Mouse (Mus musculus) megakaryocyte, adult 5-6 weeks (primary cell): ENCODE measurements around the gene Ppp2r5a. TPM values are rescaled to one million over a fixed set of nuclear protein-coding genes. Genes with fewer than 3 reads are reported as not detected.

Experiments used
- ATAC-seq: 2 replicates; pipeline ENCODE4 v1.8.0; 2016; ENCODE audit warnings: mild to moderate bottlenecking, inconsistent platforms; ENCODE audit not compliant: poor library complexity, severe bottlenecking
- total RNA-seq, 2 experiments: library from RNA; stranded (forward) in 1 of 2; stranded (reverse) in 1 of 2; fragments of 153-499, 151-499 nt in 1 of 2; fragments of 221-1000, 200-1000 nt in 1 of 2; gene quantifications; 2 replicates each; pipeline versions ENCODE4 v1.2.3 to v1.2.4; 2015 to 2017

Gene Ppp2r5a
- total RNA-seq, 2 experiments from 2014 or later, result 372 to 428 TPM

- ATAC-seq, result no peak
Measured at GRCm38 (mm10) chr1:191419991-191420751, 17.1 kb upstream of the Ppp2r5a start.

GRCm38 (mm10) chr1:191419421-191419820, 16.3 kb upstream of the Ppp2r5a start:
- ATAC-seq, result no peak

DNA sequence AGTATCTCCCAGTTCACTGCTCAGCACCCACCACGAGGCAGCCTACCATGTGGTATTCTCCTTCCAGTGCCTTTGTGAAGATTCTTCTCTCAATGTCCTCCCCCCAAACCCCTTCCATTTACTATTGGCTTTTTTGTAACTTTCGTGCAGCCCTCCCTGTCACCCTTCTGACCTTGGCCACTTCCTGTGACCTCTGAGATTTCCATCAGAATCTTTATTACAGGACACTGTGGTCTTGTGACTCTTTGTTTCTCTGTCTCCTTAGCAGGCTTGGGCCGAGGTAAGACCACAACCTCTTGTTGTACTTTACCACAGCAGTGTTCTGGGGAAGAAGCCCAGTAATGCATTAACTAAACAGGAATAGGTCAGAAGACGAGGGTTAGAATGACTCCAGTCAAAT, 15.9 kb upstream of the Ppp2r5a start:
- no peak for ATAC-seq

- peak; percentile 43 for ATAC-seq
Measured at GRCm38 (mm10) chr1:191417111-191417510, 14.0 kb upstream of the Ppp2r5a start.

DNA sequence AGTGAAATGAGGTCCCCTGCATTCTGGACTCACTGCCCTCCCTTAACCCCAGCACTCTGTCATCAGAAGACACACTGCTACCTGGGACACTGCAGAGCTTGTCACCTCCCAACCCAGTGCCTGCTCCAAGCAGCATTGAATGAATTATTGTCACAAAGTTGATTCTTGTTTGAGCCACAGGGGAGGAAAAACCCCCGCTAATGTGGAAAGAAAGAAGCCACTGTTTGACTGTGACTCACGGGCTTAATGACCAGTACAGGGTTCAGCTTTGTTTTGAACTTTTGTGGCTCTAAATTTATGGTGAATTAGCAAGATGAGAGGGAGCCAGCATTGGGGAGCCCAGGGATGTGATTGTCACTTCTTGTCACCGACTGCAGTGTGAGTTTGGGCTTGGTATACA, 13.5 kb upstream of the Ppp2r5a start:
- ATAC-seq, result no peak

DNA sequence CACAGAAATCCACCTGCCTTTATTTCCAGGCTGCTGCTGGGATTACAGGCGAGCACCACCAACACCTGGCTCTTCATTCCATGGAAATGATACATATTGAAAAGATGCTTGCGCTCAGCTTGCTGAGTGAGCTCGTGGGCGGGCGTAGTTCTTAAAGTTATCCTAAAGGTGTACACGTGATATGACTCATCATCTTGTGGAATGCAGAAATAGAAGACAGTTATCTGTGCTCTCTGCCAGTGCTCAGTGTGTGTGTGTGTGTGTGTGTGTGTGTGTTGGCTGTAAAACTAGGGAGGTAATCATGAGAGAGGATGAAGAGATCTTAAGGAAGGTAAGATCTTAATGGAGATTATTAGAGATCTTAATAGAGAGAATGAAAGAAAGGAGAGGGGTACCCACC, 11.4 kb upstream of the Ppp2r5a start:
- ATAC-seq, result no peak

DNA sequence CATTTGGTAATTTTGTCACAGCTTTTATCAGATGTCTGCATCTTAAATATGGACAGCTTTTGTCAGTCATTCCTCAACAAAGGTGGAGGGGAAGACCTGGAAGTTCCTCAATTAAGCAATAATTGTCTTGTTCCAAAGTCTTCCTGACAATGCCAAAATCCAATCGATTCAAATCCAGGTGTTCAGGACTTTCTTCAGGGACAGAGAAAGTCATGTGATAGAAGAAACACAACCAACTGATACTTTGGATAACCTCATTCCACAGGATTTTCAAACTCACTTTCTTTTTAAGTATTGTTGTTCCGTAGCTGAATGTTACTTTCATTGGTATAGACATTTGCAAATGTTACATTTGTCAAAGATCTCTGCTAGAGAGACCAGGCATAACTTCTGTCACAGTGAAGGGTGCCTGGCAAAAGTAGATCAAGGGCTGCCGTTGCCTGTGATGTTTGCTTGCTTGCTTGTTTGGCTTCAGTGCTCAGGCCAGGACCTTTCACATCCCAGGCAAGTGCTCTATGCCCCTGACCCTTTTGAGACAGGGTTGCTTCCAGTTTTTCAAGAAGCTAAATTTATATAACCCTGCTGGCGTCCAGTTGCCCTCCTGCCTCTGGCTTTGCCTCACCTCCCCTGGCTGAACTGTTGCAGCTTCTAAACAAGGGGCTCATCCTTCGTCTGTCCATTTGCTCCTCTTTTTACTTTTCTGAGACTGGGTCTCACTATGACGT, 10.8 kb upstream of the Ppp2r5a start:
- no peak for ATAC-seq

DNA sequence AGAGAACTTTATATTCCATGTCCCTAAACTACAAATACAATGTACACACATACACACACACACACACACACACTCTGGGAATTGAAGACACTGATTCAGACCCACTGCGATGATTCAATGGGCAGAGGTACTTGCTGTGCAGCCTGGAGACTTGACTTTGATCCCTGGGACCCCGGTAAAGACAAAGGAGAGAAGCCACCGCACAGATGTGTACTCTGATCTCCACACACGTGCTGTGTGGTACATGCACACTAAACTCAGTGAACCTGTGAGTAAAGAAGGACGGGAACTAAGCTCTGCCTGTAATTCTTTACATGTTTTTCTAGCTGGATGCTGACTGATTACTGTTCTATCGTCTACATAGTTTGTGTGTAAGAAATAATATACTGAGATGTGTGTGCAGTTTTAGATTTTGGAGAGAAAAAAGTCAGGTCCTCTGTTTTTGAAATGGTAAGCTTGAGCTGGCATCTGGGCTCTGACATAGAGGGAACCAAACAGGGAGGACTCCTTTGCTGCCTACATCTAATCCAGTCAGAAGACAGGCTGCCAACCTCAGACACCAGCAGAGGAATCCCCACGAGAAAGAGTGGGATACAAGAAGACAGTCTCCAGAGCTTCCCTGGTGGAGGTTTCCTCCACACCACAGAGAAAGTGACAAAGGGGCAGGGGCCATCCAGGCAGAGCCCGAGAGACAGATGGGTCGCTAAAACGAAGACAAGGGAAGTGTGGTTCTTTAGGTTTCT, 7.4 kb upstream of the Ppp2r5a start:
- no peak for ATAC-seq

DNA sequence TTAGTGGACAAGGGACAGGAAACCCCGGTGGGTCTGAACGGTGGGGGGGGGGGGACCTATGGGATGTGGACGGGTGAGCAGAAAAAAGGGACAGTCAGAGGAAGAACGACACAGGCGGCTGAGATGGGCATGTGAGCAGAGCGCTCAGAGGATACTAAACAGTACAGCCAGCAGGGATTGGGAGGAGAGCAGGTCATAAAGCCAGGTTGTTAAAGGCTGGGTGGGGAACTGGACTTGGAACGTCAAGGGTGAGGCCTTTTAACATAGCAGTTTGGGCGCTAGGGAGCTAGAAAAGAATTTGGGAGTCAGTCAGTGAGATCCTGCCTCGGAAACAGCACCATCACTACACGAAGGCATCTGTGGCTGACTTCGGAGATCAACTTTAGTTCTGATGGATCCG, 4.2 kb upstream of the Ppp2r5a start:
- ATAC-seq, result no peak

- no peak for ATAC-seq
Measured at GRCm38 (mm10) chr1:191406516-191406915, 3.4 kb upstream of the Ppp2r5a start.

DNA sequence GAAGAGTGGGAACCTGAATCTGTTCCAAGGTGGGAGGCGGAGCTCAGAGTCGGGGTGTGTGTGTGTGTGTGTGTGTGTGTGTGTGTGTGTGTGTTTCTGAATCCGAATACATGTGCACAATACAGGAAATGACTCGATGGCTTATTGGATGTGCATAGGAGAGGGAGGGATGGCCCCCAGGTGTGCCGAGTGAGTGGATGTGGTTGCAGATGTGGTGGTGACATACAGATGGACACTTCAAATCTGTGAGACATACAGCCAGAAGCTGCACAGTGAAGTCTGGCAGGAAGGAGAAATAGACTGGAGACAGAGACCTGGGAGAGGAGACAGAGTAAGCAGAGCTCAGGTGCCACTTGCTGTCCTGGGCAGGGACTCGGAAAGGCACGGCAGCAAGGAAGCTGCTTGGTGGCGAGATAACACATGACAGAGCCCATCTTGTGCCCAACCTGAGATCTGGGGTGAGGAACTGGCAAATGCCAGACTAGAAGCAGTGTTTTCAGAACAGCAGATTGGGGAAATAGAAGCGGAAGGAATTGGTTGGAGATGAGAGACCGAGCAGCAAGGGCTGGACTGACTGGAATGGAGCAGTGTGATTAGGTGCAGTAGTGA, 1.8 kb upstream of the Ppp2r5a start:
- ATAC-seq, result peak; percentile 46

GRCm38 (mm10) chr1:191404301-191404700, 1.2 kb upstream of the Ppp2r5a start:
- no peak for ATAC-seq

DNA sequence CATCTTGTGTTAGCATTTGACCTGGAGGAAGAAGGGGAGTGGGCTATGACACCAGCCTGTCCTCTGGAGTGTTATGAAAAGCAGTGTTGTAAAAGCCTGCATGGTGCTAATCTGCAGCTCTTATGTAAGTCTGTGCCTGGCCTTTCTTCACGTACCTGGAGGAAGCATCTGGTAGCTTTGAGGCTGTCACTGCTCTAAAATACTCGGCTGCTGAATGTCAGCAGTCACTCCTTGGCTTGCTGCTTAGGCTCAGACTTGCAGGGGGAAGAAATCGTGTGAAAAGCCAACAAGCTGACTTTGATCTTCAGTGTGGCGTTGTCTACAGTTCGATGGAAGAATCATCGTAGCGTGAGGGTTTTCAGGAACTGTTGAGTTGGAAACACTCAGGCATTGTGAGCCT, 566 bp downstream of the Ppp2r5a start:
- peak; percentile 34 for ATAC-seq

DNA sequence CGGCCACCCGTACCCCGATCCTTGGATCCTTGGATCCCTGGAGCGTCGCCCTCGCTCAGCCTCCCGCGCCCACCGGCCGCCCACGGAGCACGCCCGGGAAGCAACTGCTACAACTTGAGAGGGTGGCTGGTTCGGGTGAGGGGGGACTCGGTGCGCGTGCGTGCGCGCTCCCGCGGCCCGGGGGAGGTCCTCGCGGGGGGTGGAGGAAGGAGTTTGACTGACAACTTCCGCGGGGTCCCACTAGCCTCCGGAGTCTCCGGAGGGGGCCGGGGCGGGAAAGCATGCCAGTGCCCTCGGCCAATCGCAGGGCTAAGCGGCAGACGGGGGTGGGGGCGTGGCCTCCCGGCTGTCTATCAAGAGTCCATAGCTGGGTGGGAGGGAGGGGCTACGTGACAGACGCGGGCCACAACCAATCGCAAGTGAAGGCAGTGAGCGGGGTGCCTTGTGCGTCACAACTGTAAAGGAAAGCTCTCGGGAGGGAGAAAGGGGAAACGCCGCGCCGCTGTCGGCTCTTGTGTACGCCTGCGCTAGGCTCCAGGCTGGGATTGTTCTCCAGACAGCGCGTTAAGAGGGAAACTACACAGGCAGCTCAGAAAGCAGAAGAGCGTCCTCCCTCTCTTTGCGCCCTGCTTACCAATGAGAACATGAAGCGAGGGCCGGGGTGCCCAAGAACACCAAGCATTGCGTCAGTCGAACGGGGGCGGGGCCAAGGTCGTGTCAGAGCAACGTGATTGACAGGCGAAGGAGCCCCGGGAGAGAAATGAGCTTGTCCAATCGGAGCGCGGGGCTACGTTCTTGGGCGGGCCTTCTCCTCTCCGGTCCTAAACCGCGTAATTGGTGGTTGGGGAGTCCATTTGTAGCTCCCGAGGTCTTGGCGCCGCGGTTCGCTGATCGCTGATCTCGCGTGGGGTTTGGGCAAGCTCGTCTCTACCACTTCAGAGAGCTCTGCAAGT, 5.9 kb downstream of the Ppp2r5a start:
- peak; percentile 83 for ATAC-seq

DNA sequence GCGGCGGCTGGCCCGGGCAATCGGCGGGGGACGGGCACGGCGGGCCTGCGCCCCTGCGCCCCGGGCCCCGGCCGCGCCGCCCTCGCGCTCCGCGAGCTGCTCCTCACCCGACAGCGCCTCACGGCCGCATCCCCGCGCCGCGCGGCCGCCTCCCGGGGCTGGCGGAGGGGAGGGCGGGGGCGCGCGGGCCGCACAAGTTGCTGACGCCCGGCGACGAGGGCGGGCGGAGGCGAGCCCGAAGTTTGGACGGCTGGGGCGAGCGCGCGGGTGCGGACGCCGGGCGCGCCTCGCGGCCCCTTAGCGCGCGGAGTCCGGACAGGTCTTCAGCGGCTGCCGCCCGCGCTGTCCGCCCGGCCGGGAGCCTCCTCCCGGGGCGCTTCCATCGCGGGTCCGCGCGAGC, 6.6 kb downstream of the Ppp2r5a start:
- 0 out of 2 replicates have a peak, but pooled peaks have one; percentile 1 for ATAC-seq

- ATAC-seq, result no peak
Measured at GRCm38 (mm10) chr1:191395871-191396433, 7.1 kb downstream of the Ppp2r5a start.

GRCm38 (mm10) chr1:191395200-191395599, 7.9 kb downstream of the Ppp2r5a start:
- no peak for ATAC-seq

DNA sequence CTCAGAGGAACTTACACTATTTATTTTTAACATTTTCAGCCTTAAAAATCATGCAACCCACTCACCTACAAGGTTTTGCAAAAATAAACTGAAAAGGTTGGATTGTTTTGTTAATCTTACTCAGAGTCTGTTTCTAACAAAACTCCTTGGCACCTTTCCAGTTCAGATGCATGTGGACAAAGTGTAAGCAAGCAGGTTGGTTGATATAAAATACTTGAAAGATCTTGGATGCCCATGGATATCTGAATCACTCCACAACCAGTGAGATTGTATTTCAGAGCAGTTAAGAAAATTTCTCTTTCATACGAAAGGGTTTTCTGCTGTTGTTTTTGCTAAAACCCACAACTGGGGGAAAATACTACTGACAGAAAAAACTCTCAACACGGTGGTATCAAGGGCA, 8.9 kb downstream of the Ppp2r5a start:
- no peak for ATAC-seq

DNA sequence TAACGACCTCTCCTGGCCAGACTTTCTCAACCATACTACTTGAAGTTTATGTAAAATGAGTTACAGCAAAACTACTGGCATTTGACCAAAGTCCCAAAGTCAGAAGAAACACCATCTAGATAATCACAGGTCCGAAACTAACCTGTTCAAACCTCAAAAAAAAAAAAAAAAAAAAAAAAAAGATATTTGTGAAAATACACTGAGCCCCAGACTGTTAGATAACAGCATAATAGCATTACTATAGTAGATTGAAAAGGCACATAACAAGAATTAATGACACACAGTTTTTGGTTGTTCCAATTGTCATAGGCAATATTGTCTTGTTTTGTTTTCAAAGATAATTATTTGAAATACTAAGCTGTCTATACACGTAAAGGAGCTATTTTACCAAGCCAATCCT, 9.5 kb downstream of the Ppp2r5a start:
- ATAC-seq, result no peak

- peak; percentile 77 for ATAC-seq
Measured at GRCm38 (mm10) chr1:191391311-191391710, 11.8 kb downstream of the Ppp2r5a start.
